Mouse (Mus musculus) cerebellum, adult 18-20 months (tissue): ENCODE measurements around the gene Fbxl18.

Experiments used
- DNase-seq, 2 experiments: peaks; one replicate each; pipeline ENCODE4 v3.0.0; 2021

The Fbxl18 gene

GRCm38 (mm10) chr5:142894918-142895613 is at the start of gene Fbxl18:
Gene Fbxl18, minus strand, starts transcription at chr5:142895421.
- peak; percentile 90 to 92 for DNase-seq

- no peak for DNase-seq
Measured at GRCm38 (mm10) chr5:142940393-142940792, 45.2 kb upstream of the Fbxl18 start.

- no peak for DNase-seq
Measured at GRCm38 (mm10) chr5:142937956-142938727, 42.9 kb upstream of the Fbxl18 start.

GRCm38 (mm10) chr5:142936336-142936719 is 41.1 kb upstream of the Fbxl18 start:
- DNase-seq = peak; percentile 80 to 89

GRCm38 (mm10) chr5:142935642-142936335 is 40.6 kb upstream of the Fbxl18 start:
- peak; percentile 84 to 93 for DNase-seq

- DNase-seq = peak in 1 of 2 experiments; percentile 46
Measured at GRCm38 (mm10) chr5:142932731-142933130, 37.5 kb upstream of the Fbxl18 start.

- peak; percentile 89 for DNase-seq
Measured at GRCm38 (mm10) chr5:142932084-142932685, 37.0 kb upstream of the Fbxl18 start.

GRCm38 (mm10) chr5:142931241-142931745 is 36.1 kb upstream of the Fbxl18 start:
- no peak for DNase-seq

- no peak for DNase-seq
Measured at GRCm38 (mm10) chr5:142929400-142929752, 34.2 kb upstream of the Fbxl18 start.

GRCm38 (mm10) chr5:142928749-142929399 is 33.7 kb upstream of the Fbxl18 start:
- peak in 1 of 2 experiments; percentile 27 for DNase-seq

GRCm38 (mm10) chr5:142927341-142927930 is 32.2 kb upstream of the Fbxl18 start:
- no peak for DNase-seq

GRCm38 (mm10) chr5:142926940-142927228 is 31.7 kb upstream of the Fbxl18 start:
- DNase-seq = no peak

- DNase-seq = no peak
Measured at GRCm38 (mm10) chr5:142926204-142926939, 31.2 kb upstream of the Fbxl18 start.

- DNase-seq = no peak
Measured at GRCm38 (mm10) chr5:142924336-142924959, 29.2 kb upstream of the Fbxl18 start.

GRCm38 (mm10) chr5:142923781-142924180 is 28.6 kb upstream of the Fbxl18 start:
- DNase-seq = no peak

- no peak for DNase-seq
Measured at GRCm38 (mm10) chr5:142922251-142922650, 27.0 kb upstream of the Fbxl18 start.

GRCm38 (mm10) chr5:142921074-142921459 is 25.8 kb upstream of the Fbxl18 start:
- DNase-seq = no peak

GRCm38 (mm10) chr5:142920311-142921073 is 25.3 kb upstream of the Fbxl18 start:
- DNase-seq = no peak

- no peak for DNase-seq
Measured at GRCm38 (mm10) chr5:142917402-142917801, 22.2 kb upstream of the Fbxl18 start.

- DNase-seq = no peak
Measured at GRCm38 (mm10) chr5:142916593-142916992, 21.4 kb upstream of the Fbxl18 start.
